Mouse (Mus musculus) bone marrow macrophage, adult 2 months (primary cell): ENCODE results near the gene C1qtnf1.

ENCODE experiments used
- CTCF ChIP-seq: IDR thresholded peaks from 2 replicates; pipeline ENCODE4 v1.5.1; 2012; ENCODE audit warnings: low read depth, mild to moderate bottlenecking, low read length, moderate library complexity
- POLR2A ChIP-seq: IDR thresholded peaks from 2 replicates; pipeline ENCODE4 v1.6.1; 2012; ENCODE audit warnings: mild to moderate bottlenecking, low read depth, low read length, borderline replicate concordance

DNA sequence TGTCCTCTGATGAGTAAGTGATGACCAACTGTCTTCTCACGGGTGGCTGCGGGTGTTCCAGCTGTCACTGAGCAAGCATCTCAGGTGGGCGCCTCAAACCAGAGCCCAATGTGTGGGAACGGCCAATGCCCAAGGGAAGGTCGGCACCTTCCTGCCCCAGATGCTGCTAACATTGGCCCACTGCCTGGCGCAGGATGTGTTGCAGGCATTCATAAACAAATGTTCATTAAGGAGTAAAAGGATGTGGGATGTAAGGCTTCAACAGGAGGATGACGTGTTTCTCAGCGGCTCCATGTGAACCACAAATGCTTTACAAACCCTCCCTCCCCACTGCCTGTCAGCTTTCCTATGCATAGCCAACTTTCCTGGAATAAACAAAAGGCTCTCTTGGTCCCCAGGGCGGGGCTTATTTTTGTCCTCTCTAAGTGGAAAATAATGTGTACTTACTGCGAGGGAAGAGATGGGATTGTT is 5.4 kb downstream of the C1qtnf1 start:
- no peak for TF ChIP-seq POLR2A
- no peak for TF ChIP-seq CTCF
